Mouse (Mus musculus): ENCODE measurements at regions not wholly inside any gene's neighbourhood (a gene's known extent, or its start where the extent isn't known, plus 50 kb on each side); places are given as distances from the start of the nearest gene placed in this dataset.

DNA sequence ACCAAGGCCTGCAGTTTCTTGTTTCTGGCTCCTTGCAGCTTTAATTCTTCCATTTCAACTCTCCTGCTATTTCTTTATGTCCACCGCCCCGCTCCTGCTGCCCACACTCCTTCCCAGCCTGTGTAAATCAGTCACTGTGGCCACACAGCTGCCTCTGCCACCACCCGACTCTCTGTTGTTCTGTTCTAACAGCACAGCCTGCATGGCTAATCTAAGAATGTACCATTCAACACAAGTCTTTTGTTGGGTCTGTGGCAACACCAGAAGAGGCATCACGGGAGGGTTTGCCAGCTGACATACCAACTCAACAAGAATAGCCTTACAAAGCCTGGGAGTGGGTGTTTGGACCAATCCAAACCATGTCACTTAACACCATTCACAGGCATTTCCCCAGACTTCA lies 264.9 kb upstream of the Pum3 start:
- Histone ChIP-seq H3K9ac (replicated peaks; ENCODE audit: low read length, poor library complexity, severe bottlenecking) (no peak overlapping the region), H3K27me3 (ENCODE audit: insufficient read depth, low read length) (no peaks in the 10 kb centered on the region), H3K27ac (ENCODE audit: low read depth, low read length) (no peak overlapping the region), H3K4me2 (ENCODE audit: low read depth, low read length, poor library complexity, severe bottlenecking) (no peak overlapping the region), H3K9me3 (ENCODE audit: low read length) (peaks cover 6% of the 10 kb centered on the region; the same call in 1 of the 2 replicates), H3K4me1 (ENCODE audit: insufficient read depth, low read length) (no peaks in the 10 kb centered on the region), H3K4me3 (ENCODE audit: low read depth, low read length) (no peak overlapping the region), H3K36me3 (ENCODE audit: insufficient read depth, low read length) (no peaks in the 10 kb centered on the region)
- WGBS: 55% methylated on average over 4 of the region's 4 CpGs
- peak; percentile 39 for DNase-seq (ENCODE audit: low spot score)
- no peak for ATAC-seq (ENCODE audit: low FRiP score)
- TF ChIP-seq CTCF (IDR thresholded peaks at IDR 0.05): no peak

DNA sequence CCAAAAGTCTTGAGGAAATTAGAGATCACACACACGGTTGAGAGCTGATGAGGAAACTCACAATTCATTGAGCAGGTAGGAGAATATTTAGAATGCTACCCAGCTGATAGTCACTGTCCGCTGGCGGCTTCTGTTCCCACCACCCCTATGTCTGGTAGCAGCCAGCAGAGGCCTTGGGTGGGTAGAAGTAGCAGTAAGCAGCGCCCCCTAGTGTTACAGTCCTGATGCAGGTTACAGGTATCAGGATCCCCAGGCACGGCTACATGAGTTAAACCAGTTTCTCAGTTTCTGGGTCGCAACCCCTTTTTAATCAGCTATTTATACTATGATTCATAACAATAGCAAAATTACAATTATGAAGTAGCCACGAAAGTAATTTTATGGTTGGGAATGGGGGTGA lies 264.1 kb upstream of the Pum3 start:
- DNase-seq (ENCODE audit: low spot score) (no peak), ATAC-seq (ENCODE audit: low FRiP score) (no peak)
- H3K4me1 ChIP-seq (ENCODE audit: insufficient read depth, low read length): no peaks in the 10 kb centered on the region
- WGBS: 78% methylated on average over 7 of the region's 7 CpGs
- TF ChIP-seq CTCF (IDR thresholded peaks at IDR 0.05): no peak
- H3K27me3 ChIP-seq (ENCODE audit: insufficient read depth, low read length): no peaks in the 10 kb centered on the region
- H3K36me3 ChIP-seq (ENCODE audit: insufficient read depth, low read length): no peaks in the 10 kb centered on the region
- no peak overlapping the region for H3K27ac ChIP-seq (ENCODE audit: low read depth, low read length)
- H3K4me2 ChIP-seq (ENCODE audit: low read depth, low read length, poor library complexity, severe bottlenecking): no peak overlapping the region
- H3K9me3 ChIP-seq (ENCODE audit: low read length): peaks cover 6% of the 10 kb centered on the region; the same call in 1 of the 2 replicates
- H3K4me3 ChIP-seq (ENCODE audit: low read depth, low read length): no peak overlapping the region
- H3K9ac ChIP-seq (replicated peaks; ENCODE audit: low read length, poor library complexity, severe bottlenecking): no peak overlapping the region

DNA sequence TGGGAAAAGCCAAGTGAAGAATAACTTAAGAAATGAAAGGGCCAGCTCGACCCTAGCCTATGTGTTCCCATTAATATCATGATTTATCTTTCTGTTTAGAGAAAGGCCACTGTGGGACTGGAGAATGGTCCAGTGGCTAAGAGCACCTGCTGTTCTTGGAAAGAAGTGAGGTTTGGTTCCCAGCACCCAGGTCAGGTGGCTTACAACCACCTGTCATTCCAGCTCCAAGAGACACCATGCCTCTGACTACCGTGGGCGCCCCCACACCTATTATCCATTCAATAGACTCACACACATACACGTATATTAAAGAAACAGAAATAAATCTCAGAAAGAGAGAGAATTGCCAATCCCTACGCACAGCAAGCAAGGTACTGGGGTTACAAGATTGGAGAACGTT lies 263.3 kb upstream of the Pum3 start:
- DNase-seq (ENCODE audit: low spot score) (no peak), ATAC-seq (ENCODE audit: low FRiP score) (no peak)
- Histone ChIP-seq H3K36me3 (ENCODE audit: insufficient read depth, low read length) (no peaks in the 10 kb centered on the region), H3K4me3 (ENCODE audit: low read depth, low read length) (no peak overlapping the region), H3K4me2 (ENCODE audit: low read depth, low read length, poor library complexity, severe bottlenecking) (no peak overlapping the region), H3K27me3 (ENCODE audit: insufficient read depth, low read length) (no peaks in the 10 kb centered on the region), H3K9me3 (ENCODE audit: low read length) (peaks cover 6% of the 10 kb centered on the region; the same call in 1 of the 2 replicates), H3K9ac (replicated peaks; ENCODE audit: low read length, poor library complexity, severe bottlenecking) (no peak overlapping the region), H3K4me1 (ENCODE audit: insufficient read depth, low read length) (no peaks in the 10 kb centered on the region), H3K27ac (ENCODE audit: low read depth, low read length) (no peak overlapping the region)
- no peak for TF ChIP-seq CTCF (IDR thresholded peaks at IDR 0.05)
- WGBS: 97% methylated on average over 6 of the region's 6 CpGs

GRCm38 (mm10) chr19:27683426-27683825 lies 253.8 kb upstream of the Pum3 start:
- 45% methylated on average over 2 of the region's 2 CpGs for WGBS
- Histone ChIP-seq H3K36me3 (ENCODE audit: insufficient read depth, low read length) (no peaks in the 10 kb centered on the region), H3K27me3 (ENCODE audit: insufficient read depth, low read length) (no peaks in the 10 kb centered on the region), H3K4me3 (ENCODE audit: low read depth, low read length) (no peak overlapping the region), H3K27ac (ENCODE audit: low read depth, low read length) (no peak overlapping the region), H3K9me3 (ENCODE audit: low read length) (no peaks in the 10 kb centered on the region), H3K9ac (replicated peaks; ENCODE audit: low read length, poor library complexity, severe bottlenecking) (no peak overlapping the region), H3K4me2 (ENCODE audit: low read depth, low read length, poor library complexity, severe bottlenecking) (no peak overlapping the region), H3K4me1 (ENCODE audit: insufficient read depth, low read length) (no peaks in the 10 kb centered on the region)
- DNase-seq (ENCODE audit: low spot score): no peak
- peak; percentile 28 for TF ChIP-seq CTCF (IDR thresholded peaks at IDR 0.05)
- ATAC-seq (ENCODE audit: low FRiP score): no peak

GRCm38 (mm10) chr19:27679427-27679826 lies 249.8 kb upstream of the Pum3 start:
- ATAC-seq (ENCODE audit: low FRiP score) (no peak), DNase-seq (ENCODE audit: low spot score) (no peak)
- H3K4me1 ChIP-seq (ENCODE audit: insufficient read depth, low read length): no peaks in the 10 kb centered on the region
- no peaks in the 10 kb centered on the region for H3K9me3 ChIP-seq (ENCODE audit: low read length)
- H3K27ac ChIP-seq (ENCODE audit: low read depth, low read length): no peak overlapping the region
- H3K27me3 ChIP-seq (ENCODE audit: insufficient read depth, low read length): no peaks in the 10 kb centered on the region
- H3K36me3 ChIP-seq (ENCODE audit: insufficient read depth, low read length): no peaks in the 10 kb centered on the region
- 76% methylated on average over 7 of the region's 7 CpGs for WGBS
- H3K4me2 ChIP-seq (ENCODE audit: low read depth, low read length, poor library complexity, severe bottlenecking): no peak overlapping the region
- no peak overlapping the region for H3K4me3 ChIP-seq (ENCODE audit: low read depth, low read length)
- no peak for TF ChIP-seq CTCF (IDR thresholded peaks at IDR 0.05)
- no peak overlapping the region for H3K9ac ChIP-seq (replicated peaks; ENCODE audit: low read length, poor library complexity, severe bottlenecking)

DNA sequence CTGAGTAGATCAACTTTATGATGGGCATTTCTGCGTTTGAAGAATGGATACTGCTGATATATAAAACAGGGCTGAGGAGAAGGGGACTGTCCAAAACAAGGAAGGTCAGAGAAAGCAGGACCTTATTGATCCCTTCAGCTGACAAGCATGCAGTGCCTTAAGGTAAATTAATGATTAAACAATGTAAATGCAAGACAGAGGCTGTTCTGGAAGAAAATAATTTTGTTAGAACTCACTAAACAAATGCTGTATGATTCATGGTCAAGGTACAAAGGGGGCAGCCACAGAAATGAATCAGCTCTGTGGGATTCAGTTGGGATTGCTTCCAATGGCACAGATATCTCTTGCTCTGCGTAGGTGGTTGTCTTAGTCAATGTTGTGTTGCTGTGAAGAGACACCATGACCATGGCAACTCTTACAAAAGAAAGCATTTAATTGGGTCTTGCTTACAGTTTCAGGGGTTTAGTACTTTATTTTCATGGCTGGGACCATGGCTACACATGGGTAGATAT lies 243.1 kb upstream of the Pum3 start:
- no peak overlapping the region for H3K27ac ChIP-seq (ENCODE audit: low read depth, low read length)
- no peaks in the 10 kb centered on the region for H3K4me1 ChIP-seq (ENCODE audit: insufficient read depth, low read length)
- DNase-seq (ENCODE audit: low spot score) (no peak), ATAC-seq (ENCODE audit: low FRiP score) (no peak)
- WGBS: 90% methylated on average over 2 of the region's 2 CpGs
- no peak overlapping the region for H3K4me2 ChIP-seq (ENCODE audit: low read depth, low read length, poor library complexity, severe bottlenecking)
- no peak overlapping the region for H3K4me3 ChIP-seq (ENCODE audit: low read depth, low read length)
- H3K9ac ChIP-seq (replicated peaks; ENCODE audit: low read length, poor library complexity, severe bottlenecking): no peak overlapping the region
- H3K9me3 ChIP-seq (ENCODE audit: low read length): no peaks in the 10 kb centered on the region
- H3K36me3 ChIP-seq (ENCODE audit: insufficient read depth, low read length): no peaks in the 10 kb centered on the region
- TF ChIP-seq CTCF (IDR thresholded peaks at IDR 0.05): no peak
- H3K27me3 ChIP-seq (ENCODE audit: insufficient read depth, low read length): no peaks in the 10 kb centered on the region

All from midbrain, postnatal 0 days (tissue).